Mouse (Mus musculus) olfactory bulb, adult 2 months (tissue): ENCODE results near the gene Msantd2. TPM values are rescaled to one million over a fixed set of nuclear protein-coding genes. Genes with fewer than 3 reads are reported as not detected.

Source experiments
- H3K27ac ChIP-seq: fragments of 200-500 bp; 2 replicates; pipeline ENCODE4 v1.5.1; 2012; ENCODE audit warnings: low read depth, low read length; ENCODE audit not compliant: insufficient read depth
- H3K4me1 ChIP-seq: fragments of 200-500 bp; 2 replicates; pipeline ENCODE4 v1.6.1; 2012; ENCODE audit warnings: low read length; ENCODE audit not compliant: control insufficient read depth, insufficient read depth
- H3K4me3 ChIP-seq: fragments of 200-500 bp; 2 replicates; pipeline ENCODE4 v1.5.1; 2012; ENCODE audit warnings: mild to moderate bottlenecking, low read depth, low read length, moderate library complexity; ENCODE audit not compliant: insufficient read depth
- CTCF ChIP-seq: fragments of 200-500 bp; IDR thresholded peaks from 2 replicates; pipeline ENCODE4 v1.5.1; 2012; ENCODE audit warnings: low read depth, mild to moderate bottlenecking, low read length, moderate library complexity; ENCODE audit not compliant: insufficient read depth
- POLR2A ChIP-seq: fragments of 200-500 bp; IDR thresholded peaks from 2 replicates; pipeline ENCODE4 v1.6.1; 2012; ENCODE audit warnings: mild to moderate bottlenecking, low read depth, low read length, moderate library complexity; ENCODE audit not compliant: insufficient read depth
- WGBS: fragments of 180-500 bp; shearing (Covaris S2); methylation state at CpG from one replicate; pipeline ENCODE4 v1.1.7; 2018; 5-methylcytosine and 5-hydroxymethylcytosine counted together
- polyA plus RNA-seq: library from polyadenylated mRNA; stranded (reverse); fragments of >200 nt; gene quantifications from 2 replicates; pipeline ENCODE4 v1.2.4, GENCODE M21; 2012; ENCODE audit warnings: low replicate concordance; ENCODE audit not compliant: missing spikeins, insufficient read depth, insufficient read length

Gene Msantd2
- polyA plus RNA-seq, 1 experiment: not detected

DNA sequence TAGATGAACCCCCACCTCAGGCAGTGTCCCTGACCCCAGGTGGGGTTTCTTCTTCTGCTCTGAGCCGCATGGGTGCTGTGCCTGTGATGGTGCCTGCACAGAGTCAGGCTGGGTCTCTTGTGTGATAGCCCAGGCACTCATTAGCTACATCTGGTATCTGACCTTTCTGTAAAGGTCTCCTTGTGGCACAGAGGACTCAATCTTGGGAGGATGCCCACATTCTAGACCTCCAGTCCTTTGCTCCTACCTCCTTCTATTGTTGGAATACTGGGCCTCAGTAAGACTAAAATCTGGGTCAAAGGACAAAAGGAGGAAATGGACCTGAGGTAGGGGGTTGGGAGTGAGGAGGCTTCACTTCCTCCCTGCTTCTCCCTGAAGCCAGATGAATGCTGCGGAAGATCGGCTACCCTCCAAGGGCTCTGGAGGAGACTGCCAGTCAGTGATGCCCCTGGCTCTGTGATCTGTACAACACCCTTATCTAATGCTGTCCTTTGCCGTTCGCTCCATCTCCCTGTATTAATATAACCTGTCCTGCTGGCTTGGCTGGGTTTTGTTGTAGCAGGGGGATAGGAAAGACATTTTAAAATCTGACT, 48.6 kb downstream of the Msantd2 start:
- no peak for TF ChIP-seq POLR2A
- TF ChIP-seq CTCF: no peak
- H3K27ac ChIP-seq: no peak overlapping the region

DNA sequence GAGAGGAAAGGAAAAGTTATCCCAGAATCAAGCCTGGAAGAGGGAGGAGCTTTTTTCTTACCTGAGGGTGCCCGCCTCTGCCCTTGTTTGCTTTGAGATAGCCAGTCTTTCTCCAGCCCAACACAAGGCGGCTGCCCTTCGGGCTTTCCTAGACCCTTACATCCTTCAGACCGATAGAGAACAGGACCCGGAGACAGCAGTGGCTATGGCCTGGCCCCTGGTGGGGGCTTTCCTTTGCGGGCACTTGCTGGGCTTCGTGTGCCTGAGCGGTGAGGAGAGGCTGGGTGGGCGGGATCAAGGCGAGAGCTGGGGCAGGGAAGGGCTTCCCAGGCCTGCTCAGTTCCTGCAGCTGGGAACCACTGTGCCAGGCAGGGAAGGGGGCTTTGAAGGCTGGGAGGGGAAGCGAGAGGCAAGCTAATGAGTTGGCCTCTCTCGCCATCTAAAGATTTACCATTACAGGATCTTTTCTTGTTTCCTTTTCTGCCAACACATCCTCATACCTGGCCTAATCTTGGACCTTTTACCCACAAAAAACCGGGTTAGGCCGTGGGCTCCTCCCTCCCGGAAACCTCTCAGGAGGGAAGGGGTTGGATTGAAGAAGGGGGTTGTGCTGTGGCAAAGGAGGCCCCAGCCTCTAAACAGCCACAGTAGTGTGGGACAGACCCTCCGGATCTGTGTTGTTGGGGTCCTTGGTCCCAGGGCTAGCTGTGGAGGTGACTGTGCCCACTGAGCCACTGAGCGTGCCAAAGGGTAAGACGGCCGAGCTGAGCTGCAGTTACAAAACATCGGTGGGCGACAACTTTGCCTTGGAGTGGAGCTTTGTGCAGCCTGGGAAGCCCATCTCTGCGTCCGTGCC, 50.3 kb downstream of the Msantd2 start, which contains the start of gene Vsig2:
Vsig2 (plus strand) TSS at position 86 of the 856 bp plus-strand sequence.
- Histone ChIP-seq H3K4me1 (peaks cover 5% of the 10 kb centered on the region), H3K4me3 (no peak within 1 kb of the TSS), H3K27ac (no peak within 1 kb of the TSS)
- no peak for TF ChIP-seq POLR2A
- 0 out of 2 replicates have a peak, but pooled peaks have one; percentile 16 for TF ChIP-seq CTCF
- 75% methylated on average over 23 of the region's 23 CpGs for WGBS

More for the DNA sequence above, 48.6 kb downstream of the Msantd2 start:
- 88% methylated on average over 5 of the region's 5 CpGs for WGBS
- Histone ChIP-seq H3K4me1 (peaks cover 3% of the 10 kb centered on the region; the same call in 1 of the 2 replicates), H3K4me3 (no peak overlapping the region)

DNA sequence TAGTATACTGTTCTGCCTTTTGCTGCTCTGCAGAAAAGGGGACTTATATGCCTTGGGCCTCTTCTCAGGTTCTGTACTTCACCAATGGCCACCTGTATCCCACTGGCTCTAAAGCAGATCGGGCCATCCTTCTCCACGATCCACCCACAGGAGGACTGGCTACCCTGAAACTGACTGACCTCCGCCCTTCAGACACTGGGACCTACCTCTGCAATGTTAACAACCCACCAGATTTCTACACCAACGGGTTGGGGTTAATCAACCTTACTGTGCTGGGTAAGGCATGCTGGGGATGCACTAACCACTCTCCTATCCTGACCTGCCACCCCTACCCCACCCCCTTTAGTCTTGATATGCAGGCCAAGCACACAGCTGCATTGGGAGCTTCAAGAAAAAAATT, 51.1 kb downstream of the Msantd2 start:
- no peak overlapping the region for H3K27ac ChIP-seq
- no peak overlapping the region for H3K4me3 ChIP-seq
- WGBS: 89% methylated on average over 4 of the region's 4 CpGs
- H3K4me1 ChIP-seq: peaks cover 13% of the 10 kb centered on the region
- no peak for TF ChIP-seq POLR2A

DNA sequence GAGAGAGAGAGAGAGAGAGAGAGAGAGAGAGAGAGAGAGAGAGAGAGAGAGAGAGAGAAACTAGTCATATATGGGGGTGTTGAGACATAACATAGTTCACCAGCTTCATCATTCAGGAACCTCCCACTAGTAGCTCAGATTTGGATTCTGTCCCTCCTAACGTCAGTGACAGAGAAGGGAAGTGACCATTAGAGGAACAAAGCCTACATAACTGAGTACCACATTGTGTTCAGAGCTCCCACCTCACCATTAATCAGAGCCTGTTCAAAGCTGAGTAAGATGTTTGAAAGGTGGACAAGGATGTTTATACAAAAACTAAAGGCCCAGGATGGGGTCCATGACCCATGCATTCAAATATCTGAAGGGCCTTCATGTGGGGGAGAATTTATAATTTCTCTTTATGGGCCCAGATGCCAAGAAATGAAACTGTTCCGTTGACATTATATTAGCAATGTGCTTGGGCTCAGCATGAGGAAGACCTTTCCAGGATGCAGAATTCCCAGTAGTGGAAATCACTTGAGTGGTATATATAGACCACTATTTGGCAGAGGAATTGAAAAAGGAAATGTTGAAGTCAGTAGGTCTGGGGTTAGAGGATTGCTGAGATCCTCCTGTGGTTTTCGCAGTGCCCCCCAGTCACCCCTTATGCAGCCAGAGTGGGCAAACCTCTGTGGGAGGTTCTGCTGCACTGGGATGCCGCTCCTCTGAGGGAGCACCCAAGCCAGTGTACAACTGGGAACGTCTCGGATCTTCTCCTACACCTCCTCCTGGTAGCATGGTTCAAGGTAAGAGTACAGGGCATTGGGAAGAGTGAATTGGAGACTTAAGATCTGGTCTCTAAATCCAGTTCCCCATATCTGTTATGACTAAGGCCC, 51.8 kb downstream of the Msantd2 start:
- Histone ChIP-seq H3K4me3 (no peak overlapping the region), H3K4me1 (peaks cover 16% of the 10 kb centered on the region), H3K27ac (no peak overlapping the region)
- TF ChIP-seq POLR2A: no peak
- no peak for TF ChIP-seq CTCF
- 73% methylated on average over 6 of the region's 6 CpGs for WGBS

DNA sequence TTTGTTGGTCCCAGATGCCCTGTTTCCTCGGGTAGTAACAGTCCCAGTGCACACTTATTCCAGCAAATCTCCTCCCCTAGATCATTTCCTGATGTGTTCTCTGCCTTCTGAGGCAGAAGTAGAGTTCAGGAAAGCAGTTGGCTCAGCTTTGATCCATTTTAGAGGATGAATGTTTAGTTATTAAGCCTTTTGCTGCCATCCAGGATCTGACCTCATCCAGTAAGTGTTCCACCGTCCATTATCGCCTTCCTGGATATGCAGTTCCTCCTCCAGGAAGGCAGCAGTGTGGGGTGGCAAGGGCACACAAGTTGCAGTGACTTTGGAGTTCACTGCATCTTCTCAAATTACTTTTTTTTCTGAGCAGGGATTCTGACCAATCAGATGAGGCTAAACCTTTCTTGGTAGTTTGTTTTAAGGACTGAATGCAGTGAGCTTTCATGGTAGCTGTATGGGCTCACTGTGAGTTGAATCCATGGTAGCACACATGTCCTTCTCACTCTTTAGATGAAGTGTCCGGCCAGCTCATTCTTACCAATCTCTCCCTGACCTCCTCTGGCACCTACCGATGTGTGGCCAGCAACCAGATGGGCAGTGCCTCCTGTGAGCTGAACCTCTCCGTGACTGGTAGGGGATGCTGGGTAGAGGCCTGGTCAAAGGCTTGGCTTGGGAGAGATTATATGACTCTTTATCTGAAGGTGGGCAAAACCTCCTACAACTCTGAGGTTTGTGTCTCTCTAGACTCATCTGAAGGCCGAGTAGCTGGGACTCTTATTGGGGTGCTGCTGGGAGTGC, 52.9 kb downstream of the Msantd2 start:
- WGBS: 78% methylated on average over 7 of the region's 7 CpGs
- H3K27ac ChIP-seq: no peak overlapping the region
- peaks cover 16% of the 10 kb centered on the region for H3K4me1 ChIP-seq
- TF ChIP-seq POLR2A (no peak), CTCF (no peak)
- H3K4me3 ChIP-seq: no peak overlapping the region

DNA sequence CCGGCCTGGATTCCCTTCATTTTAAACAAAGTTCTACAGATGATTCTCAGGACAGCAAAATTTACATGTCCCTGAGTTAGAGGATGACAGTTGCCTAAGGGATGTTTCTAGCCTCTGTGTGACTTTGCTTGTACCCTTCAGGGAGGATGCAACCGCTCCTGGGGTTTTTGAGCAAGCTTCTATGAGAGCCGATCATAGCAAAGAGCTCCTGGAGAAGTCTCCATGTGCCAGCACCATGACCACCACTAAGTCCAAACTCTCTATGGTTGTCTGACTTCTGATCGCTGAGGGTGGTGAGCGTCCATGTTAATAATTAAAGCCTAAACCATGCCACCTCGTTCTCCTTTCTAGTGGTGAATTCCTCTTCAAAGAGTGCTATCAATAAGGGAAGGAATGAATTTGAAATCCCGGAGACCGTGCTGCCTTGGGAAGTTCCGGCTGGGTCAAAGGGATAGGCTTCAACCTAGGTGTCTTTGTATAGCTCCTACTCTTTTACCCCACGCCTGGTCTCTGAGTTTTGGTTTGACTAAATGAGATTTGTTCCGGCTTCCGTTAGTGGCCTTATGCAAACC, 54.8 kb downstream of the Msantd2 start:
- TF ChIP-seq POLR2A (no peak), CTCF (no peak)
- H3K4me1 ChIP-seq: peaks cover 16% of the 10 kb centered on the region
- peak overlapping the region; percentile 27; the same call in 1 of the 2 replicates for H3K4me3 ChIP-seq
- WGBS: 60% methylated on average over 12 of the region's 12 CpGs
- H3K27ac ChIP-seq: no peak overlapping the region

DNA sequence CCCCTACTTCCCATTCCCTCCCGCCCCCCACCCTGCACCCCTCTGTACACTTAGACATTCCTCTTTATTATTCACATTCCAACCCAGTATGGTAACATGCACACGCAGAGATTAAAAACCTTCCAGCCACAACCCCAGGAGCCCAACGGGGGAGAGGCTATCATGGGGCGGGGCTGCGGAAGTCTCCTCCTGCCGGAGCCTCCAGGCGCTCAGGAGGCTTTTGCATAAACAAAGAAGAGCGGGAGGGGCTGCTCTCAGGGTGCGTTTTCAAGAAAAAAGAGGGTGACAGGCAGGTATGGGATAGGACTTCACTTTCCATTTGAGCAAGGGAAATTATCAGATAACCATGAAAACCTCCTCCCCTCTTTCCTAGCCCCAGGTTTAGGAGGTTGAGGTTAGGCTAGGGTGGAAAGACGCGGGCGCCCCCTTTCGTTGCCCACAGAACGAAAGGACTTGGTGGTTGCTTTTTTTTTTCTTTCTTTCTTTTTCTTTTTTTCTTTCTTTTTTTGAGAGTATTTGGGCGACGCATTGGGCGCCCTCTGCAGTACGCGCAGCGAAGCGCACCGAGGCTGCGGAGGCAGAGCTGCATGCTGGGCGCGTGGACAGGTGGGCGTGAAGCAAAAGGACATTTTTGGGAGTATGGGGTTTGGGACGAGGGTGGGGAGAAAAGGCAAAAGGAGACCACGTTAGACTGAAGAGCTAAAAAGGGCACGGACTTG, 55.5 kb downstream of the Msantd2 start:
- H3K4me1 ChIP-seq: peaks cover 12% of the 10 kb centered on the region
- WGBS: 3% methylated on average over 29 of the region's 29 CpGs
- H3K4me3 ChIP-seq: peak overlapping the region; percentile 27
- no peak overlapping the region for H3K27ac ChIP-seq
- peak; percentile 73 for TF ChIP-seq CTCF
- TF ChIP-seq POLR2A: no peak
